Mouse (Mus musculus): ENCODE data around the gene Cxcr1.

GRCm38 (mm10) chr1:74155435-74156012 lies 38.9 kb downstream of the Cxcr1 start:
- TF ChIP-seq POLR2A (IDR thresholded peaks at IDR 0.05; ENCODE audit: control insufficient read depth, extremely low read depth, insufficient read depth, low read length, poor library complexity) (no peak), CTCF (IDR thresholded peaks at IDR 0.05; ENCODE audit: borderline replicate concordance, control insufficient read depth, extremely low read depth, insufficient read depth, low read length, poor library complexity) (no peak)

All from thymus, adult 2 months (tissue).